Mouse (Mus musculus) intestine, embryonic 14.5 days (tissue): ENCODE data around the gene Pofut2. TPM values are rescaled to one million over a fixed set of nuclear protein-coding genes. Genes with fewer than 3 reads are reported as not detected.

Source experiments
- ATAC-seq: fragments of 200-750 bp; cut with Nextera tagmentation; replicated peaks from 2 replicates; pipeline ENCODE4 v1.8.0; 2017; ENCODE audit warnings: low read depth, moderate number of reproducible peaks, moderate TSS enrichment, moderate library complexity; ENCODE audit not compliant: low FRiP score, low TSS enrichment
- DNase-seq: peaks from one replicate; pipeline ENCODE4 v3.0.0-alpha.2; 2018; ENCODE audit warnings: low spot score
- H3K27ac ChIP-seq: fragments of 300-500 bp; sonication (generic); 2 replicates; pipeline ENCODE4 v1.5.1; 2014; ENCODE audit warnings: low read depth, mild to moderate bottlenecking, control low read depth
- H3K27me3 ChIP-seq: fragments of 300-500 bp; sonication (generic); replicated peaks from 2 replicates; pipeline ENCODE4 v1.6.1; 2014; ENCODE audit warnings: low read length, control low read depth; ENCODE audit not compliant: control insufficient read depth, insufficient read depth
- H3K36me3 ChIP-seq: fragments of 300-500 bp; sonication (generic); 2 replicates; pipeline ENCODE4 v1.6.1; 2014; ENCODE audit warnings: low read length, control low read depth; ENCODE audit not compliant: control insufficient read depth, insufficient read depth
- H3K4me1 ChIP-seq: fragments of 300-500 bp; sonication (generic); replicated peaks from 2 replicates; pipeline ENCODE4 v1.6.1; 2014; ENCODE audit warnings: low read length, control low read depth, mixed read lengths; ENCODE audit not compliant: control insufficient read depth, insufficient read depth
- H3K4me2 ChIP-seq: fragments of 300-500 bp; sonication (generic); 2 replicates; pipeline ENCODE4 v1.6.1; 2014; ENCODE audit warnings: low read length
- H3K4me3 ChIP-seq: fragments of 300-500 bp; sonication (generic); 2 replicates; pipeline ENCODE4 v1.5.1; 2014; ENCODE audit warnings: low read depth, low read length, control low read depth, mixed read lengths
- H3K9ac ChIP-seq: fragments of 300-500 bp; sonication (generic); 2 replicates; pipeline ENCODE4 v1.6.1; 2014; ENCODE audit warnings: mild to moderate bottlenecking, low read length
- H3K9me3 ChIP-seq: fragments of 300-500 bp; sonication (generic); 2 replicates; pipeline ENCODE4 v1.6.1; 2016; ENCODE audit warnings: low read length, control low read depth; ENCODE audit not compliant: control insufficient read depth
- WGBS: fragments of 180-500 bp; shearing (Covaris S2); extraction: QIAGEN DNeasy Blood & Tissue Kit; methylation state at CpG from one replicate; pipeline ENCODE4 v1.1.7; 2014; 5-methylcytosine and 5-hydroxymethylcytosine counted together
- polyA plus RNA-seq: library from polyadenylated mRNA; unstranded; fragments of >200 nt; fragmentation: Nextera tagmentation; extraction: Ambion mirVana; gene quantifications from 2 replicates; pipeline ENCODE4 v1.2.1, GENCODE M21; 2014

The Pofut2 gene
- 108 and 111 TPM in 2 replicates for polyA plus RNA-seq

- under 1% methylated on average over 80 of the region's 81 CpGs for WGBS
- Histone ChIP-seq H3K9me3 (no peaks in the 10 kb centered on the region), H3K36me3 (peaks cover 32% of the 10 kb centered on the region), H3K4me2 (peak within 1 kb of the TSS; percentile 79), H3K9ac (peak within 1 kb of the TSS; percentile 91), H3K4me3 (peak within 1 kb of the TSS; percentile 86), H3K4me1 (peaks cover 13% of the 10 kb centered on the region), H3K27ac (peak within 1 kb of the TSS; percentile 84), H3K27me3 (no peaks in the 10 kb centered on the region)
- DNase-seq (peak; percentile 98), ATAC-seq (peak; percentile 98)
Observed at GRCm38 (mm10) chr10:77258704-77259621, at the start of gene Pofut2. TSS of gene Pofut2 (plus strand) at chr10:77259218.

DNA sequence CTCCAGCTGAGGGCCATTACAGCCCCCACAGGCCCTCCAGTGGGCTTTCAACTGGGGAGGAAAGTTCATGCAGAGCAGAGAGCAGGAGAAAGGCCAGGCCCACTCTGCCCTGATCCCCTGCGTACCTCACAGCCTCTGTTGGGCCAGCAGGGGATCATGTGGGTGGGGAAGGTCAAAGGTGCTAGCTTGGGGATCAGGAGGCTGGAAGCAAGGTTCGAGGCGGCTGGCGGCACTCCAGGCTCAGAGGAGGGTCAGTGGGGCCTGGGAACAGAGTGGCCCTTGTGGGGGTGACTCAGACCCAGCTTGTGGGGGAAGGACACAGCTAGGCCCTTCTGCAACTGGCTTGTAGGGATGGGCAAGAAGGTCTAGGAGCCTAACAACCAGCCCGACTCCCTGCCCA, 49.8 kb upstream of the Pofut2 start:
- Histone ChIP-seq H3K9me3 (no peaks in the 10 kb centered on the region), H3K27me3 (no peaks in the 10 kb centered on the region), H3K4me3 (no peak overlapping the region), H3K9ac (no peak overlapping the region), H3K36me3 (no peaks in the 10 kb centered on the region), H3K4me2 (no peak overlapping the region), H3K27ac (no peak overlapping the region), H3K4me1 (peaks cover 21% of the 10 kb centered on the region)
- 63% methylated on average over 5 of the region's 5 CpGs for WGBS
- ATAC-seq: no peak
- DNase-seq: no peak

DNA sequence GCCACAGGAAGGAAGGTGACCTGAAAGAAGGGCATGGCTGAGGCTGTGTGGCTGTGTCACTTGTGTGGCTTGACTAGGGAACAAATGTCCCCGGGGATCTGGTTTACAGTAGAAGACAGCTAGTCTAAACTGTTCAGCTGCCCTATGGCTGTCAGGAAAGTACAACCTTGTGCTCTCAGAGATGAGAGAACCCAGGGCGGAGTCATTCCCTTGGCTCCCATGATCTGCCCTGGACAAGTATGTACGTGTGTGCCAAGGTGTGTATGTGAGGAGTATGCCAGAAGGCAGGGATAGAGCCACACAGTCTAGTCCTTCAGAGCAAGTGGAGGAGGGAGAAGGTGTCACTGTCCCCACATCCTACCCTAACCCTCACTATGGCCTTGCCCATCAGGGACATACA, 48.4 kb upstream of the Pofut2 start:
- H3K4me2 ChIP-seq: no peak overlapping the region
- H3K27me3 ChIP-seq: no peaks in the 10 kb centered on the region
- no peaks in the 10 kb centered on the region for H3K9me3 ChIP-seq
- WGBS: 100% methylated on average over 3 of the region's 3 CpGs
- ATAC-seq (no peak), DNase-seq (no peak)
- H3K9ac ChIP-seq: no peak overlapping the region
- H3K36me3 ChIP-seq: no peaks in the 10 kb centered on the region
- peak overlapping the region; percentile 12; the same call in 1 of the 2 replicates for H3K27ac ChIP-seq
- peaks cover 26% of the 10 kb centered on the region for H3K4me1 ChIP-seq
- H3K4me3 ChIP-seq: no peak overlapping the region

- DNase-seq (peak; percentile 61), ATAC-seq (no peak; the same call in 1 of the 2 replicates)
- Histone ChIP-seq H3K4me3 (no peak overlapping the region), H3K36me3 (no peaks in the 10 kb centered on the region), H3K9me3 (no peaks in the 10 kb centered on the region), H3K4me2 (no peak overlapping the region), H3K27ac (peak overlapping the region; percentile 12), H3K27me3 (no peaks in the 10 kb centered on the region), H3K4me1 (peaks cover 28% of the 10 kb centered on the region), H3K9ac (no peak overlapping the region)
- 25% methylated on average over 11 of the region's 11 CpGs for WGBS
Observed at GRCm38 (mm10) chr10:77211116-77211570, 47.9 kb upstream of the Pofut2 start.

DNA sequence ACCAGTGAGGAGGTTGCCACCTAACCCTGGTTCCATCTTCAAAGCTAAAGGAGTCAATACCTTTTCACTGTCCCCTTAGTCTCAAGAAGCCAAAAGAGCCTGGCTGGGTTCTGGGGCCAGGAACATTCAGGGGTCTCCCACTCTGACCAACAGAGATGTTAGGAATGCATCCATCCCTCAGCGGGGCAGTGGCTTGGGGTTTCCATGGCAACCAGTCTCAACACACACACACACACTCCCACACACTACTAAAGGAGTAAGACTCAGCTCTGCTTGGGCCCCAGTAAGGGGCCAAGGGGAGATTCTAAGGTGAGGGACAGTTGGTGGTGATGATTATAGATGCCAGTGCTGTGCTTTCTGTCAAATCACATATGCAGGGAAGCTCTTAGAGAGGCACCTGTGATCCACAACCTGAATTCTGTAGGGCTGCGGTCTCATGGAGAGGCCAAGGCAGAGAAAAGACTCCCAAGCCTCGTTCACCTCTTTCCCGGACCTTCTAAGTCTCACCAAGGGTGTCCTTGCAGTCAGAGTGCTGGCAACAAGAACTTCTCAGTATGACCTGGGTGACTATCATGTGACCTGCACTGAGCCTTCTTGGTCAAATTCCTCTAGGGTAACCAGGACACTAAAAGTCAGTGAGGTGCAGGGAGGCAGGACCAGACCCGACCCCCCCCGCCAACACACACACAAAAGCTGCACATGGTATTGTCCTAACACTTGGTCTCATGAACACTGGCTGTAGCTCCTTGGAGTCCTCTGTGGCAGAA, 46.5 kb upstream of the Pofut2 start:
- 79% methylated on average over 6 of the region's 6 CpGs for WGBS
- ATAC-seq (0 out of 2 replicates have a peak, but pooled peaks have one; percentile 44), DNase-seq (no peak)
- Histone ChIP-seq H3K27me3 (no peaks in the 10 kb centered on the region), H3K4me3 (no peak overlapping the region), H3K27ac (no peak overlapping the region), H3K4me2 (no peak overlapping the region), H3K9me3 (no peaks in the 10 kb centered on the region), H3K36me3 (no peaks in the 10 kb centered on the region), H3K4me1 (peaks cover 28% of the 10 kb centered on the region), H3K9ac (no peak overlapping the region)

GRCm38 (mm10) chr10:77213483-77213882, 45.5 kb upstream of the Pofut2 start:
- peaks cover 28% of the 10 kb centered on the region for H3K4me1 ChIP-seq

GRCm38 (mm10) chr10:77214586-77214985, 44.4 kb upstream of the Pofut2 start:
- peak overlapping the region; percentile 47; the same call in 1 of the 2 replicates for H3K27ac ChIP-seq

More at GRCm38 (mm10) chr10:77213483-77213882, 45.5 kb upstream of the Pofut2 start:
- no peaks in the 10 kb centered on the region for H3K36me3 ChIP-seq
- no peak overlapping the region for H3K27ac ChIP-seq
- ATAC-seq (no peak), DNase-seq (no peak)
- no peak overlapping the region for H3K9ac ChIP-seq
- 93% methylated on average over 5 of the region's 5 CpGs for WGBS
- no peaks in the 10 kb centered on the region for H3K9me3 ChIP-seq
- H3K4me3 ChIP-seq: no peak overlapping the region
- no peak overlapping the region for H3K4me2 ChIP-seq
- H3K27me3 ChIP-seq: no peaks in the 10 kb centered on the region

DNA sequence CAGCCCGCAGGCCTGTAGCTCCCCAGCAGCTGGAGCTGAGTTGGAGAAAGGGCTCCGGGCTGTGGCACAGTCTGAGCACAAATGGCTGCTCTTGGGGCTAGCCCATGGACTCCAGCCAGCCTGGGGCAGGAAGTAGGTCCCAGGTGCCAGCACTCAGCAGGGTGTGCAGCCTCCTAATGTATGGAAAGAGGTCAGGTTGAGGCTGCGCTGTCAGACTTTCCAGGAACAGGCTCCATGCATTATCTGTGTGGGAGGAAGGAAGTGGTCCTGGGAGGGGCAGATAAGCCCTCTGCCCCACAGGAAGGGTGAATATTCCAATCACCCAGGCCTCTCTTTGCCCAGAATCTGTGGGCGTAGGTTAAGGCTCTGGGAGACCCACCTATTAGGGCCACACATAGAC, 43.4 kb upstream of the Pofut2 start:
- H3K4me3 ChIP-seq: no peak overlapping the region
- no peaks in the 10 kb centered on the region for H3K27me3 ChIP-seq
- DNase-seq (no peak), ATAC-seq (no peak)
- no peaks in the 10 kb centered on the region for H3K9me3 ChIP-seq
- no peak overlapping the region for H3K9ac ChIP-seq
- H3K27ac ChIP-seq: peak overlapping the region; percentile 47
- no peaks in the 10 kb centered on the region for H3K36me3 ChIP-seq
- peaks cover 23% of the 10 kb centered on the region for H3K4me1 ChIP-seq
- WGBS: 56% methylated on average over 4 of the region's 4 CpGs
- H3K4me2 ChIP-seq: no peak overlapping the region

More at GRCm38 (mm10) chr10:77214586-77214985, 44.4 kb upstream of the Pofut2 start:
- Histone ChIP-seq H3K9me3 (no peaks in the 10 kb centered on the region), H3K27me3 (no peaks in the 10 kb centered on the region), H3K4me3 (no peak overlapping the region), H3K9ac (no peak overlapping the region), H3K4me2 (no peak overlapping the region), H3K36me3 (no peaks in the 10 kb centered on the region), H3K4me1 (peaks cover 23% of the 10 kb centered on the region)
- DNase-seq (no peak), ATAC-seq (no peak)
- 39% methylated on average over 8 of the region's 8 CpGs for WGBS
